Mouse (Mus musculus) stomach, postnatal 0 days (tissue): ENCODE measurements at regions not wholly inside any gene's neighbourhood (a gene's known extent, or its start where the extent isn't known, plus 50 kb on each side); places are given as distances from the start of the nearest gene placed in this dataset.

Experiments used
- ATAC-seq: fragments of 200-750 bp; cut with Nextera tagmentation; 2 replicates; pipeline ENCODE4 v1.8.0; 2017; ENCODE audit not compliant: low FRiP score, low TSS enrichment
- DNase-seq: peaks from one replicate; pipeline ENCODE4 v3.0.0-alpha.2; 2016; ENCODE audit warnings: low spot score
- H3K27ac ChIP-seq: fragments of 300-500 bp; sonication (generic); replicated peaks from 2 replicates; pipeline ENCODE4 v1.5.1; 2014; ENCODE audit warnings: mild to moderate bottlenecking, control low read depth
- H3K27me3 ChIP-seq: fragments of 300-500 bp; sonication (generic); 2 replicates; pipeline ENCODE4 v1.6.1; 2014; ENCODE audit warnings: low read length; ENCODE audit not compliant: control insufficient read depth, insufficient read depth
- H3K36me3 ChIP-seq: fragments of 300-500 bp; sonication (generic); 2 replicates; pipeline ENCODE4 v1.6.1; 2014; ENCODE audit warnings: low read length, mixed read lengths; ENCODE audit not compliant: control insufficient read depth, insufficient read depth
- H3K4me1 ChIP-seq: fragments of 300-500 bp; sonication (generic); replicated peaks from 2 replicates; pipeline ENCODE4 v1.6.1; 2014; ENCODE audit warnings: antibody characterized with exemption; ENCODE audit not compliant: control insufficient read depth, insufficient read depth
- H3K4me2 ChIP-seq: fragments of 300-500 bp; sonication (generic); replicated peaks from 2 replicates; pipeline ENCODE4 v1.6.1; 2014; ENCODE audit warnings: low read depth, mild to moderate bottlenecking, control low read depth, moderate library complexity
- H3K4me3 ChIP-seq: fragments of 300-500 bp; sonication (generic); 2 replicates; pipeline ENCODE4 v1.5.1; 2014; ENCODE audit warnings: low read depth, low read length, control low read depth
- H3K9ac ChIP-seq: fragments of 300-500 bp; sonication (generic); 2 replicates; pipeline ENCODE4 v1.6.1; 2014; ENCODE audit warnings: mild to moderate bottlenecking, low read length, control low read depth, mixed read lengths
- H3K9me3 ChIP-seq: fragments of 300-500 bp; sonication (generic); 2 replicates; pipeline ENCODE4 v1.6.1; 2016; ENCODE audit warnings: low read length; ENCODE audit not compliant: control insufficient read depth
- CTCF ChIP-seq: IDR thresholded peaks from 2 replicates; pipeline ENCODE4 v1.5.1; 2016; ENCODE audit warnings: antibody characterized with exemption, low read depth, mild to moderate bottlenecking, moderate library complexity
- EP300 ChIP-seq: optimal IDR thresholded peaks from 2 replicates; pipeline ENCODE3; 2016; ENCODE audit warnings: antibody characterized with exemption
- WGBS: fragments of 180-500 bp; shearing (Covaris S2); extraction: QIAGEN DNeasy Blood & Tissue Kit; methylation state at CpG from one replicate; pipeline ENCODE4 v1.1.7; 2014; 5-methylcytosine and 5-hydroxymethylcytosine counted together

GRCm38 (mm10) chr13:60493836-60494235, 107.9 kb upstream of the Dapk1 start:
- Histone ChIP-seq H3K4me1 (no peaks in the 10 kb centered on the region), H3K9ac (no peak overlapping the region), H3K9me3 (no peaks in the 10 kb centered on the region), H3K27ac (no peak overlapping the region), H3K36me3 (no peaks in the 10 kb centered on the region), H3K27me3 (no peaks in the 10 kb centered on the region), H3K4me2 (no peak overlapping the region), H3K4me3 (no peak overlapping the region)
- DNase-seq (no peak), ATAC-seq (no peak)
- TF ChIP-seq CTCF, result no peak
- no peak for TF ChIP-seq EP300
- 67% methylated on average over 5 of the region's 5 CpGs for WGBS

- H3K9ac ChIP-seq, result 0 out of 2 replicates have a peak overlapping the region, but pooled peaks have one; percentile 8
- WGBS, result 22% methylated on average over 18 of the region's 18 CpGs
- H3K4me3 ChIP-seq, result no peak overlapping the region
- H3K4me1 ChIP-seq, result no peaks in the 10 kb centered on the region
- H3K27me3 ChIP-seq, result no peaks in the 10 kb centered on the region
- H3K9me3 ChIP-seq, result no peaks in the 10 kb centered on the region
- ATAC-seq, result no peak
- no peak overlapping the region for H3K4me2 ChIP-seq
- no peak overlapping the region for H3K27ac ChIP-seq
- no peaks in the 10 kb centered on the region for H3K36me3 ChIP-seq
- DNase-seq, result no peak
- TF ChIP-seq CTCF (no peak), EP300 (no peak)
Measured at GRCm38 (mm10) chr13:60497714-60498400, 103.9 kb upstream of the Dapk1 start.

- Histone ChIP-seq H3K27ac (no peak overlapping the region), H3K36me3 (no peaks in the 10 kb centered on the region), H3K27me3 (no peaks in the 10 kb centered on the region), H3K4me2 (no peak overlapping the region), H3K9ac (no peak overlapping the region), H3K9me3 (no peaks in the 10 kb centered on the region), H3K4me1 (no peaks in the 10 kb centered on the region), H3K4me3 (no peak overlapping the region)
- DNase-seq (no peak), ATAC-seq (no peak)
- no peak for TF ChIP-seq CTCF
- TF ChIP-seq EP300, result no peak
- WGBS, result 54% methylated on average over 2 of the region's 2 CpGs
Measured at GRCm38 (mm10) chr13:60504196-60504595, 97.6 kb upstream of the Dapk1 start.

- Histone ChIP-seq H3K27me3 (no peaks in the 10 kb centered on the region), H3K36me3 (no peaks in the 10 kb centered on the region), H3K27ac (0 out of 2 replicates have a peak overlapping the region, but pooled peaks have one; percentile 9), H3K4me3 (no peak overlapping the region), H3K4me2 (no peak overlapping the region), H3K9ac (no peak overlapping the region), H3K9me3 (no peaks in the 10 kb centered on the region), H3K4me1 (no peaks in the 10 kb centered on the region)
- WGBS, result 42% methylated on average over 3 of the region's 3 CpGs
- no peak for DNase-seq
- TF ChIP-seq EP300, result no peak
- no peak for TF ChIP-seq CTCF
- no peak for ATAC-seq
Measured at GRCm38 (mm10) chr13:60507611-60508010, 94.1 kb upstream of the Dapk1 start.

GRCm38 (mm10) chr13:60508054-60508453, 93.7 kb upstream of the Dapk1 start:
- ATAC-seq (no peak; the same call in 1 of the 2 replicates), DNase-seq (no peak)
- TF ChIP-seq CTCF, result no peak
- TF ChIP-seq EP300, result no peak
- H3K4me1 ChIP-seq, result no peaks in the 10 kb centered on the region
- WGBS, result 30% methylated on average over 4 of the region's 4 CpGs
- no peak overlapping the region for H3K27ac ChIP-seq
- H3K9ac ChIP-seq, result no peak overlapping the region
- H3K9me3 ChIP-seq, result no peaks in the 10 kb centered on the region
- H3K4me3 ChIP-seq, result no peak overlapping the region
- no peaks in the 10 kb centered on the region for H3K36me3 ChIP-seq
- H3K4me2 ChIP-seq, result no peak overlapping the region
- no peaks in the 10 kb centered on the region for H3K27me3 ChIP-seq

DNA sequence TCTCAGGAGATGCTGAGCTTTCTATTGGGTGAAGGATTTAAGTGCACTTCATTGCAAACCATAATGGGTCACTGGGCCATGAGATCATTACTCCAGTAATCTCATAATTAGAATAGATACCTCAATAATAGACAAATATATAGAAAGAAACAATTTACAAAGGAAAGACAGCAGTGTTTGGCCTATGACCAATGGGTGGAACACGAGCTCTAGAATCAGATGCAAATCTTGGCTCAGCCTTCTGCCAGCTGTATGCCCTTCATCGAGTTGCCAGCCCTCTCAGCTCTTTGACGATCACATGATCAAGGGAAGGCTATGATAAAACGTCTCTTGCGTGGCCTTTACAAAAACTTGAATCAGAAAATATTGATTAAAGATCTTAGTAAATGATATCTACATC, 92.9 kb upstream of the Dapk1 start:
- TF ChIP-seq CTCF (no peak), EP300 (no peak)
- no peaks in the 10 kb centered on the region for H3K36me3 ChIP-seq
- H3K27ac ChIP-seq, result no peak overlapping the region
- 59% methylated on average over 5 of the region's 5 CpGs for WGBS
- H3K4me2 ChIP-seq, result no peak overlapping the region
- DNase-seq (no peak), ATAC-seq (no peak)
- no peaks in the 10 kb centered on the region for H3K27me3 ChIP-seq
- H3K4me1 ChIP-seq, result no peaks in the 10 kb centered on the region
- H3K9ac ChIP-seq, result no peak overlapping the region
- H3K9me3 ChIP-seq, result no peaks in the 10 kb centered on the region
- H3K4me3 ChIP-seq, result no peak overlapping the region
